Mouse (Mus musculus) hindbrain, postnatal 0 days (tissue): ENCODE results near the gene Kcnab1. TPM values are rescaled to one million over a fixed set of nuclear protein-coding genes. Genes with fewer than 3 reads are reported as not detected.
A peak's percentile ranks its signal among the peaks of the same experiment; 100 is the strongest.

ENCODE experiments used
- ATAC-seq: fragments of 200-750 bp; cut with Nextera tagmentation; 2 replicates; pipeline ENCODE4 v1.8.0; 2017; ENCODE audit warnings: mild to moderate bottlenecking, moderate TSS enrichment, moderate library complexity
- DNase-seq: peaks from one replicate; pipeline ENCODE4 v3.0.0-alpha.2; 2015; ENCODE audit warnings: low spot score
- H3K27ac ChIP-seq: fragments of 300-500 bp; sonication (generic); 2 replicates; pipeline ENCODE4 v1.5.1; 2014; ENCODE audit warnings: mild to moderate bottlenecking
- H3K27me3 ChIP-seq: fragments of 300-500 bp; sonication (generic); 2 replicates; pipeline ENCODE4 v1.6.1; 2014; ENCODE audit warnings: low read length, mixed read lengths; ENCODE audit not compliant: insufficient read depth
- H3K36me3 ChIP-seq: fragments of 300-500 bp; sonication (generic); 2 replicates; pipeline ENCODE4 v1.6.1; 2014; ENCODE audit warnings: low read length, mixed read lengths; ENCODE audit not compliant: insufficient read depth
- H3K4me1 ChIP-seq: fragments of 300-500 bp; sonication (generic); 2 replicates; pipeline ENCODE4 v1.6.1; 2014; ENCODE audit warnings: antibody characterized with exemption, low read length, mixed read lengths; ENCODE audit not compliant: insufficient read depth
- H3K4me2 ChIP-seq: fragments of 300-500 bp; sonication (generic); 2 replicates; pipeline ENCODE4 v1.6.1; 2014; ENCODE audit warnings: low read depth, mild to moderate bottlenecking, low read length, moderate library complexity, mixed read lengths
- H3K4me3 ChIP-seq: fragments of 300-500 bp; sonication (generic); 2 replicates; pipeline ENCODE4 v1.5.1; 2014; ENCODE audit warnings: low read length
- H3K9ac ChIP-seq: fragments of 300-500 bp; sonication (generic); replicated peaks from 2 replicates; pipeline ENCODE4 v1.6.1; 2014; ENCODE audit warnings: mild to moderate bottlenecking, low read length, moderate library complexity, mixed read lengths
- H3K9me3 ChIP-seq: fragments of 300-500 bp; sonication (generic); 2 replicates; pipeline ENCODE4 v1.6.1; 2016; ENCODE audit warnings: low read length, mixed read lengths
- CTCF ChIP-seq: IDR thresholded peaks from 2 replicates; pipeline ENCODE4 v1.5.1; 2016; ENCODE audit warnings: antibody characterized with exemption, control low read depth, low read depth
- WGBS: fragments of 180-500 bp; shearing (Covaris S2); extraction: QIAGEN DNeasy Blood & Tissue Kit; methylation state at CpG from one replicate; pipeline ENCODE4 v1.1.7; 2014; 5-methylcytosine and 5-hydroxymethylcytosine counted together
- polyA plus RNA-seq: library from polyadenylated mRNA; unstranded; fragments of >200 nt; fragmentation: Nextera tagmentation; extraction: Ambion mirVana; gene quantifications from 2 replicates; pipeline ENCODE4 v1.2.1, GENCODE M21; 2015
- total RNA-seq: library from RNA; depleted of rRNA; stranded (reverse); fragments of >200 nt; gene quantifications from 2 replicates; pipeline ENCODE4 v1.2.3, GENCODE M21; 2014

Kcnab1 gene
- total and polyA plus RNA-seq, 2 experiments from 2014 or later: 6.3 to 11.3 TPM

- no peak for ATAC-seq
- Histone ChIP-seq H3K27me3 (no peaks in the 10 kb centered on the region), H3K4me3 (no peak overlapping the region), H3K27ac (no peak overlapping the region), H3K4me2 (no peak overlapping the region), H3K4me1 (no peaks in the 10 kb centered on the region), H3K36me3 (peaks cover 22% of the 10 kb centered on the region; the same call in 1 of the 2 replicates), H3K9ac (no peak overlapping the region), H3K9me3 (no peaks in the 10 kb centered on the region)
- 70% methylated on average over 5 of the region's 5 CpGs for WGBS
- no peak for TF ChIP-seq CTCF
- no peak for DNase-seq
Measured at GRCm38 (mm10) chr3:65373594-65374182, 264.5 kb downstream of the Kcnab1 start.

DNA sequence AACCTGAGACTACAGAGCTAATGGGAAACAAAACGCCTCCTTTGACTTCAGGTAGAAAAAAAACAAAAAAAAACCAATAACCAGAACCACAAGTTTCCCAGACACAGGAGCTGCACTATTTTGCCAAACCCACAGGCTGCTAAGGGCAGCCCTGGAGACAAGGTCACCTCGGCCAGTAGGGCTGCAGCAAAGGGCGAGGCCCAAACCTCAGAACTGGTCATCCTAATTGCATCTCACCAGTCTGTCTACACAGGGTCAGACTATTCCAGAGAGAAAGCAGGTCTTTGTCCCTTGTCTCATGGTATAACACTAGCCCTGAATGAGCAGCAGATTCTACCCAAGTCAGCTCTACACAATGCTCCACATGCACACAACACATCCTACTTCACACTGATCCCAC lies 265.5 kb downstream of the Kcnab1 start:
- no peak for ATAC-seq
- TF ChIP-seq CTCF: no peak
- 84% methylated on average over 3 of the region's 3 CpGs for WGBS
- peaks cover 29% of the 10 kb centered on the region; the same call in 1 of the 2 replicates for H3K36me3 ChIP-seq
- H3K27me3 ChIP-seq: no peaks in the 10 kb centered on the region
- no peak overlapping the region for H3K9ac ChIP-seq
- H3K9me3 ChIP-seq: no peaks in the 10 kb centered on the region
- H3K4me1 ChIP-seq: no peaks in the 10 kb centered on the region
- DNase-seq: no peak
- no peak overlapping the region for H3K27ac ChIP-seq
- no peak overlapping the region for H3K4me3 ChIP-seq
- H3K4me2 ChIP-seq: no peak overlapping the region

- Histone ChIP-seq H3K4me1 (no peaks in the 10 kb centered on the region), H3K27ac (no peak overlapping the region), H3K4me3 (no peak overlapping the region), H3K36me3 (peaks cover 33% of the 10 kb centered on the region; the same call in 1 of the 2 replicates), H3K4me2 (no peak overlapping the region), H3K9ac (no peak overlapping the region), H3K27me3 (no peaks in the 10 kb centered on the region), H3K9me3 (no peaks in the 10 kb centered on the region)
- DNase-seq (no peak), ATAC-seq (no peak)
- no peak for TF ChIP-seq CTCF
Measured at GRCm38 (mm10) chr3:65378724-65379123, 269.5 kb downstream of the Kcnab1 start.

- H3K27ac ChIP-seq: no peak overlapping the region
- peaks cover 33% of the 10 kb centered on the region; the same call in 1 of the 2 replicates for H3K36me3 ChIP-seq
- no peak overlapping the region for H3K4me3 ChIP-seq
- H3K27me3 ChIP-seq: no peaks in the 10 kb centered on the region
- 63% methylated on average over 4 of the region's 4 CpGs for whole genome bisulfite sequencing
- H3K4me2 ChIP-seq: no peak overlapping the region
- peak; percentile 83 for TF ChIP-seq CTCF
- H3K4me1 ChIP-seq: no peaks in the 10 kb centered on the region
- ATAC-seq: 0 out of 2 replicates have a peak, but pooled peaks have one; percentile 45
- H3K9ac ChIP-seq: no peak overlapping the region
- DNase-seq: peak; percentile 72
- H3K9me3 ChIP-seq: no peaks in the 10 kb centered on the region
Measured at GRCm38 (mm10) chr3:65379884-65380539, 270.8 kb downstream of the Kcnab1 start.

DNA sequence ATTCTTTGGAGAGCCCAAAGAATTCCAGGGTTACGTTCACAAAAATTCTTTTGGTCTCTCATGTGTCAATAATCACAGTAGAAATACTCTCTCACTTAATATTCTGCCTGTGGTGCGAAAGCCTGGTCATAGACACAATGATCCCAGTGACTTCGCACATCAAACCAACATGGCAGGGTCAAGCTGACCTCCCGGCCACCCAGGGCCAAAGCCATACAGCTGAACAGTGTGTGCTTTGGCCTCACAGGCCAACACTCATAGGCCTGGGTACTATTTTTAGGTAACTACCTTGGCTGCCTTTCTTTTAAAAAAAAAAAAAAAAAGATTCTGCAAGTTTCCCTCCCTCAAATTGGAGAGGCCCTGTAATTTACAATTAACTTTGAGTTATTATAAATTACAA lies 271.9 kb downstream of the Kcnab1 start:
- 71% methylated on average over 4 of the region's 4 CpGs for WGBS
- no peaks in the 10 kb centered on the region for H3K27me3 ChIP-seq
- no peak for TF ChIP-seq CTCF

GRCm38 (mm10) chr3:65384431-65384830 lies 275.2 kb downstream of the Kcnab1 start:
- Histone ChIP-seq H3K27ac (no peak overlapping the region), H3K4me3 (no peak overlapping the region), H3K9ac (no peak overlapping the region), H3K36me3 (peaks cover 47% of the 10 kb centered on the region; the same call in 1 of the 2 replicates), H3K9me3 (no peaks in the 10 kb centered on the region), H3K4me2 (no peak overlapping the region), H3K27me3 (no peaks in the 10 kb centered on the region), H3K4me1 (no peaks in the 10 kb centered on the region)
- no peak for TF ChIP-seq CTCF
- ATAC-seq: no peak
- DNase-seq: no peak
- WGBS: 93% methylated on average over 3 of the region's 3 CpGs

More for the DNA sequence above, 271.9 kb downstream of the Kcnab1 start:
- Histone ChIP-seq H3K27ac (no peak overlapping the region), H3K4me1 (no peaks in the 10 kb centered on the region), H3K9me3 (no peaks in the 10 kb centered on the region), H3K36me3 (peaks cover 39% of the 10 kb centered on the region; the same call in 1 of the 2 replicates), H3K4me2 (no peak overlapping the region), H3K4me3 (no peak overlapping the region), H3K9ac (no peak overlapping the region)
- ATAC-seq: 0 out of 2 replicates have a peak, but pooled peaks have one; percentile 64
- no peak for DNase-seq

- Histone ChIP-seq H3K27ac (no peak overlapping the region), H3K4me2 (no peak overlapping the region), H3K27me3 (no peaks in the 10 kb centered on the region), H3K36me3 (peaks cover 49% of the 10 kb centered on the region; the same call in 1 of the 2 replicates), H3K9me3 (no peaks in the 10 kb centered on the region), H3K9ac (no peak overlapping the region), H3K4me1 (no peaks in the 10 kb centered on the region), H3K4me3 (no peak overlapping the region)
- DNase-seq (no peak), ATAC-seq (no peak)
- TF ChIP-seq CTCF: no peak
Measured at GRCm38 (mm10) chr3:65385771-65386170, 276.6 kb downstream of the Kcnab1 start.
